Mouse (Mus musculus) intestine, postnatal 0 days (tissue): ENCODE measurements at regions not wholly inside any gene's neighbourhood (a gene's known extent, or its start where the extent isn't known, plus 50 kb on each side); places are given as distances from the start of the nearest gene placed in this dataset.

ENCODE experiments used
- ATAC-seq: fragments of 200-750 bp; cut with Nextera tagmentation; 2 replicates; pipeline ENCODE4 v1.8.0; 2017; ENCODE audit warnings: mild to moderate bottlenecking, moderate TSS enrichment, moderate library complexity
- H3K27ac ChIP-seq: fragments of 300-500 bp; sonication (generic); 2 replicates; pipeline ENCODE4 v1.5.1; 2014; ENCODE audit warnings: mild to moderate bottlenecking, low read depth, low read length, moderate library complexity
- H3K27me3 ChIP-seq: fragments of 300-500 bp; sonication (generic); replicated peaks from 2 replicates; pipeline ENCODE4 v1.6.1; 2014; ENCODE audit warnings: low read length, mixed read lengths; ENCODE audit not compliant: control insufficient read depth, insufficient read depth
- H3K36me3 ChIP-seq: fragments of 300-500 bp; sonication (generic); 2 replicates; pipeline ENCODE4 v1.6.1; 2014; ENCODE audit warnings: mild to moderate bottlenecking, moderate library complexity; ENCODE audit not compliant: control insufficient read depth, insufficient read depth
- H3K4me1 ChIP-seq: fragments of 300-500 bp; sonication (generic); replicated peaks from 2 replicates; pipeline ENCODE4 v1.6.1; 2014; ENCODE audit warnings: antibody characterized with exemption, low read length, mixed read lengths; ENCODE audit not compliant: control insufficient read depth, insufficient read depth
- H3K4me2 ChIP-seq: fragments of 300-500 bp; sonication (generic); replicated peaks from 2 replicates; pipeline ENCODE4 v1.6.1; 2014; ENCODE audit warnings: low read depth, mild to moderate bottlenecking, moderate library complexity
- H3K4me3 ChIP-seq: fragments of 300-500 bp; sonication (generic); 2 replicates; pipeline ENCODE4 v1.5.1; 2014; ENCODE audit warnings: low read depth, low read length
- H3K9ac ChIP-seq: fragments of 300-500 bp; sonication (generic); 2 replicates; pipeline ENCODE4 v1.6.1; 2014; ENCODE audit warnings: mild to moderate bottlenecking, low read depth, low read length
- H3K9me3 ChIP-seq: fragments of 300-500 bp; sonication (generic); 2 replicates; pipeline ENCODE4 v1.6.1; 2016; ENCODE audit warnings: mixed run types; ENCODE audit not compliant: control insufficient read depth
- CTCF ChIP-seq: sonication (generic); IDR thresholded peaks from 2 replicates; pipeline ENCODE4 v1.5.1; 2016; ENCODE audit warnings: low read depth, mild to moderate bottlenecking, control low read depth, antibody characterized with exemption, moderate library complexity
- WGBS: fragments of 180-500 bp; shearing (Covaris S2); extraction: QIAGEN DNeasy Blood & Tissue Kit; methylation state at CpG from one replicate; pipeline ENCODE4 v1.1.7; 2014; 5-methylcytosine and 5-hydroxymethylcytosine counted together

GRCm38 (mm10) chr3:39264671-39265430 lies 378.1 kb downstream of the Fat4 start:
- no peak for ATAC-seq
- Histone ChIP-seq H3K27ac (no peak overlapping the region), H3K4me1 (no peaks in the 10 kb centered on the region), H3K36me3 (no peaks in the 10 kb centered on the region), H3K9ac (no peak overlapping the region), H3K4me2 (no peak overlapping the region), H3K9me3 (no peaks in the 10 kb centered on the region), H3K4me3 (no peak overlapping the region), H3K27me3 (no peaks in the 10 kb centered on the region)
- 77% methylated on average over 2 of the region's 2 CpGs for WGBS
- TF ChIP-seq CTCF = no peak

DNA sequence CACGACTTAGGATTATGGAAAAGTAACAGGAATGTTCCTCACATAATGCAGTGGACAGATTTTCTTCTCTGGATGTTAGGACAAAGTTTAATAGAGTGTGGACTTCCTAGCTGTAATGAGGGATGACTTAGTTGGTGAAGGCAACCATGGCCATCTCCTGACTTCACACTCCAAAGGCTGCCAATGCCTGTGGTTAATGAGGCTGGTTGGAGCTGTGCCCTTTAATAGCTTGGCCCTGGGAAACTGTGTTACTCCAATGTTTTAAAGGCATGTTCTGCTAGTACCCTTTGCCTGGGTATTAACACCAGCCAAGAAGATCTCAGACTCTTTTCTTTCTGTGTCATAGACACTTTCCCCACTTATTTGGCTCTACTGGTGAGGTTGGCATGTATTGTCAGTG lies 378.9 kb downstream of the Fat4 start:
- no peak overlapping the region for H3K27ac ChIP-seq
- 89% methylated on average over 1 of the region's 1 CpGs for WGBS
- no peaks in the 10 kb centered on the region for H3K4me1 ChIP-seq
- H3K4me2 ChIP-seq = no peak overlapping the region
- H3K4me3 ChIP-seq = no peak overlapping the region
- H3K27me3 ChIP-seq = no peaks in the 10 kb centered on the region
- H3K9ac ChIP-seq = no peak overlapping the region
- no peak for ATAC-seq
- no peaks in the 10 kb centered on the region for H3K9me3 ChIP-seq
- no peak for TF ChIP-seq CTCF
- H3K36me3 ChIP-seq = no peaks in the 10 kb centered on the region

GRCm38 (mm10) chr3:39269388-39269787 lies 382.6 kb downstream of the Fat4 start:
- Histone ChIP-seq H3K4me3 (no peak overlapping the region), H3K4me2 (no peak overlapping the region), H3K36me3 (no peaks in the 10 kb centered on the region), H3K9me3 (no peaks in the 10 kb centered on the region), H3K27me3 (no peaks in the 10 kb centered on the region), H3K27ac (no peak overlapping the region), H3K9ac (no peak overlapping the region), H3K4me1 (no peaks in the 10 kb centered on the region)
- TF ChIP-seq CTCF = no peak
- WGBS = 89% methylated on average over 3 of the region's 3 CpGs
- no peak for ATAC-seq

DNA sequence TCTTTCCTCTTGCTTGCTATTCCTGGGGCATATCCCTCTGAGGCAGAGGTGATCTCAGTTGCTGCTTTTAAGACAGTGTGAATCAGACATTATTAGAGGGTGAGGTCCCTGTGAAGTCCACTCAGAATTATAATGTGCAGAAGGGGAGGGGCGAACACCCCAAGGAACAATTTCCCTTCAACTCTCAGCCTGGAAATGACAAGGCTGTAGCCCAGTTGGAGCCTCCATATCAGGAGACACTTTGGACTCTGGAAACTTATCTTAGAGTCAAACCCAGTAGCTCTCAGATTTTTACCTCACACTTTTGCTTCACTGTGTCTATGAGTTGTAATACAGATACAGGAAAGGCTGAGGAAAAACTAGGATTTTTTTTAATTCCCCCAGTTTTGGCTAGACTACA lies 385.9 kb downstream of the Fat4 start:
- no peak for TF ChIP-seq CTCF
- H3K27ac ChIP-seq = no peak overlapping the region
- H3K27me3 ChIP-seq = no peaks in the 10 kb centered on the region
- H3K4me3 ChIP-seq = no peak overlapping the region
- 0 out of 2 replicates have a peak, but pooled peaks have one; percentile 33 for ATAC-seq
- H3K9ac ChIP-seq = no peak overlapping the region
- no peak overlapping the region for H3K4me2 ChIP-seq
- 80% methylated on average over 1 of the region's 1 CpGs for WGBS
- no peaks in the 10 kb centered on the region for H3K36me3 ChIP-seq
- H3K9me3 ChIP-seq = no peaks in the 10 kb centered on the region
- H3K4me1 ChIP-seq = no peaks in the 10 kb centered on the region

GRCm38 (mm10) chr3:39276897-39277296 lies 390.2 kb downstream of the Fat4 start:
- H3K4me3 ChIP-seq = no peak overlapping the region
- H3K4me2 ChIP-seq = no peak overlapping the region
- WGBS = 84% methylated on average over 4 of the region's 4 CpGs
- H3K36me3 ChIP-seq = no peaks in the 10 kb centered on the region
- ATAC-seq = no peak
- no peaks in the 10 kb centered on the region for H3K4me1 ChIP-seq
- TF ChIP-seq CTCF = no peak
- H3K27me3 ChIP-seq = no peaks in the 10 kb centered on the region
- no peak overlapping the region for H3K9ac ChIP-seq
- no peaks in the 10 kb centered on the region for H3K9me3 ChIP-seq
- H3K27ac ChIP-seq = no peak overlapping the region

GRCm38 (mm10) chr3:39277310-39277709 lies 390.6 kb downstream of the Fat4 start:
- no peaks in the 10 kb centered on the region for H3K9me3 ChIP-seq
- no peaks in the 10 kb centered on the region for H3K36me3 ChIP-seq
- H3K4me2 ChIP-seq = no peak overlapping the region
- ATAC-seq = no peak
- no peak for TF ChIP-seq CTCF
- no peak overlapping the region for H3K9ac ChIP-seq
- no peaks in the 10 kb centered on the region for H3K27me3 ChIP-seq
- H3K4me3 ChIP-seq = no peak overlapping the region
- no peak overlapping the region for H3K27ac ChIP-seq
- WGBS = 84% methylated on average over 6 of the region's 6 CpGs
- H3K4me1 ChIP-seq = no peaks in the 10 kb centered on the region
